Mouse (Mus musculus): ENCODE results near the gene Cpm. TPM values are rescaled to one million over a fixed set of nuclear protein-coding genes. Genes with fewer than 3 reads are reported as not detected.
"Not testable (repeated sequence)": the region's sequence is repeated elsewhere in the genome, so short reads cannot be mapped to it uniquely, and the experiment has no call there.

Gene Cpm
- polyA plus RNA-seq, 1 experiment from 2014 or later = 5.4 TPM

- H3K27ac ChIP-seq (replicated peaks) = no peak overlapping the region
- peaks cover 15% of the 10 kb centered on the region for H3K36me3 ChIP-seq
- no peaks in the 10 kb centered on the region for H3K27me3 ChIP-seq (ENCODE audit: low read depth, poor library complexity, severe bottlenecking)
- WGBS = 60% methylated on average over 15 of the region's 15 CpGs
- no peak for DNase-seq (ENCODE audit: low spot score)
- H3K9me3 ChIP-seq (replicated peaks) = no peaks in the 10 kb centered on the region
- no peak overlapping the region for H3K4me3 ChIP-seq
- no peaks in the 10 kb centered on the region for H3K4me1 ChIP-seq
Observed at GRCm38 (mm10) chr10:117731244-117732101, 102.2 kb downstream of the Cpm start.

- Histone ChIP-seq H3K4me3 (no peak overlapping the region), H3K27me3 (ENCODE audit: low read depth, poor library complexity, severe bottlenecking) (no peaks in the 10 kb centered on the region), H3K4me1 (no peaks in the 10 kb centered on the region), H3K36me3 (peaks cover 22% of the 10 kb centered on the region), H3K27ac (replicated peaks) (no peak overlapping the region), H3K9me3 (replicated peaks) (no peaks in the 10 kb centered on the region)
- whole genome bisulfite sequencing = 88% methylated on average over 5 of the region's 5 CpGs
- DNase-seq (ENCODE audit: low spot score) = no peak
Observed at GRCm38 (mm10) chr10:117732184-117732583, 102.9 kb downstream of the Cpm start.

GRCm38 (mm10) chr10:117732962-117733592 lies 103.8 kb downstream of the Cpm start:
- WGBS = 90% methylated on average over 14 of the region's 14 CpGs
- no peak for DNase-seq (ENCODE audit: low spot score)
- Histone ChIP-seq H3K27ac (replicated peaks) (no peak overlapping the region), H3K27me3 (ENCODE audit: low read depth, poor library complexity, severe bottlenecking) (no peaks in the 10 kb centered on the region), H3K4me1 (no peaks in the 10 kb centered on the region), H3K9me3 (replicated peaks) (no peaks in the 10 kb centered on the region), H3K36me3 (peaks cover 31% of the 10 kb centered on the region), H3K4me3 (no peak overlapping the region)

GRCm38 (mm10) chr10:117733626-117734025 lies 104.3 kb downstream of the Cpm start:
- 90% methylated on average over 8 of the region's 8 CpGs for whole genome bisulfite sequencing
- H3K9me3 ChIP-seq (replicated peaks); H3K4me3 ChIP-seq; H3K4me1 ChIP-seq; DNase-seq (ENCODE audit: low spot score); H3K27me3 ChIP-seq (ENCODE audit: low read depth, poor library complexity, severe bottlenecking); H3K27ac ChIP-seq (replicated peaks): not testable (repeated sequence)
- H3K36me3 ChIP-seq = peaks cover 37% of the 10 kb centered on the region

GRCm38 (mm10) chr10:117734104-117734852 lies 105.0 kb downstream of the Cpm start:
- H3K4me1 ChIP-seq; H3K9me3 ChIP-seq (replicated peaks); H3K27ac ChIP-seq (replicated peaks); H3K4me3 ChIP-seq; H3K27me3 ChIP-seq (ENCODE audit: low read depth, poor library complexity, severe bottlenecking); DNase-seq (ENCODE audit: low spot score): not testable (repeated sequence)
- 92% methylated on average over 10 of the region's 10 CpGs for WGBS
- peaks cover 43% of the 10 kb centered on the region for H3K36me3 ChIP-seq

GRCm38 (mm10) chr10:117735396-117735795 lies 106.1 kb downstream of the Cpm start:
- not testable (repeated sequence) for H3K27ac ChIP-seq (replicated peaks); H3K9me3 ChIP-seq (replicated peaks); DNase-seq (ENCODE audit: low spot score); H3K4me1 ChIP-seq; H3K27me3 ChIP-seq (ENCODE audit: low read depth, poor library complexity, severe bottlenecking); H3K4me3 ChIP-seq
- peaks cover 54% of the 10 kb centered on the region for H3K36me3 ChIP-seq
- WGBS = 94% methylated on average over 12 of the region's 12 CpGs

- WGBS = 94% methylated on average over 5 of the region's 5 CpGs
- Histone ChIP-seq H3K27ac (replicated peaks) (no peak overlapping the region), H3K36me3 (peaks cover 64% of the 10 kb centered on the region), H3K27me3 (ENCODE audit: low read depth, poor library complexity, severe bottlenecking) (no peaks in the 10 kb centered on the region), H3K4me1 (no peaks in the 10 kb centered on the region), H3K9me3 (replicated peaks) (no peaks in the 10 kb centered on the region), H3K4me3 (no peak overlapping the region)
- no peak for DNase-seq (ENCODE audit: low spot score)
Observed at GRCm38 (mm10) chr10:117736573-117736972, 107.3 kb downstream of the Cpm start.

Other genes starting within 250 kb of the Cpm start
- gene Cpsf6, start 249.5 kb upstream of the Cpm start, polyA plus RNA-seq (2016; fragmentation: Nextera tagmentation; extraction: Ambion mirVana) = 222 and 239 TPM in 2 replicates
- gene Mdm2, start 81.3 kb downstream of the Cpm start, polyA plus RNA-seq (2016; fragmentation: Nextera tagmentation; extraction: Ambion mirVana) = 60.6 and 66.7 TPM in 2 replicates
- gene Slc35e3, start 116.9 kb downstream of the Cpm start, polyA plus RNA-seq (2016; fragmentation: Nextera tagmentation; extraction: Ambion mirVana) = 19.5 and 24.8 TPM in 2 replicates
- gene Nup107, start 163.2 kb downstream of the Cpm start, polyA plus RNA-seq (2016; fragmentation: Nextera tagmentation; extraction: Ambion mirVana) = 95.5 and 104 TPM in 2 replicates
- 144 and 146 TPM in 2 replicates for gene Rap1b, start 216.5 kb downstream of the Cpm start, polyA plus RNA-seq (2016; fragmentation: Nextera tagmentation; extraction: Ambion mirVana)